Mouse (Mus musculus) T-cell, adult 66 days (primary cell): ENCODE measurements around the gene Kri1. TPM values are rescaled to one million over a fixed set of nuclear protein-coding genes. Genes with fewer than 3 reads are reported as not detected.

Experiments
- total RNA-seq, 2 experiments: library from RNA; stranded (reverse); gene quantifications; 3 replicates in 1 of 2; 4 replicates in 1 of 2; pipeline ENCODE4 v1.2.4; 2023

Kri1 gene
- 100 to 1,000 TPM; 142 to 150 TPM for total RNA-seq

GRCm38 (mm10) chr9:21287571-21288402, at the start of gene Kri1:
Gene Kri1 (minus strand): TSS chr9:21287969.

GRCm38 (mm10) chr9:21320619-21321512, 33.1 kb upstream of the Kri1 start, which contains the start of gene Slc44a2:
Gene Slc44a2 (plus strand): TSS chr9:21320698.

GRCm38 (mm10) chr9:21312134-21312533, 24.4 kb upstream of the Kri1 start, which contains the start of gene Ap1m2:
Gene Ap1m2 (minus strand): TSS chr9:21312337.

GRCm38 (mm10) chr9:21291022-21291787, 3.4 kb upstream of the Kri1 start, which contains the start of gene Cdkn2d:
Gene Cdkn2d (minus strand): TSS chr9:21291407.

GRCm38 (mm10) chr9:21265000-21265561, 22.7 kb downstream of the Kri1 start, which contains the start of gene Atg4d:
Gene Atg4d (plus strand): TSS chr9:21265293.

GRCm38 (mm10) chr9:21248326-21248725, 39.4 kb downstream of the Kri1 start, which contains the start of gene S1pr5:
Gene S1pr5 (minus strand): TSS chr9:21248443.

GRCm38 (mm10) chr9:21238733-21239464, 48.9 kb downstream of the Kri1 start, which contains the start of gene Keap1:
Gene Keap1 (minus strand): TSS chr9:21239361.

Other genes with a start within 250 kb of the Kri1 start
- 1 to 10 TPM; 2.6 to 3.7 TPM for gene Zglp1, start 220.9 kb downstream of the Kri1 start, total RNA-seq
- 1 to 10 TPM; 2.3 to 4.1 TPM for gene Gm49373, start 214.9 kb downstream of the Kri1 start, total RNA-seq
- gene Fdx1l, start 214.4 kb downstream of the Kri1 start, total RNA-seq, result 10 to 100 TPM; 33.5 to 34.0 TPM
- 10 to 100 TPM; 12.8 to 16.0 TPM for gene Gm38431, start 196.0 kb downstream of the Kri1 start, total RNA-seq
- gene Raver1, start 196.0 kb downstream of the Kri1 start, total RNA-seq, result 100 to 1,000 TPM; 110 to 111 TPM
- 10 to 100 TPM; 65.7 to 68.6 TPM for gene Tyk2, start 156.7 kb downstream of the Kri1 start, total RNA-seq
- gene Cdc37, start 138.0 kb downstream of the Kri1 start, total RNA-seq, result 100 to 1,000 TPM; 132 to 148 TPM
- 1 to 10 TPM in 1 of 2 experiments, under 1 TPM in 1; 0.74 to 1.8 TPM for gene Pde4a, start 122.3 kb downstream of the Kri1 start, total RNA-seq
- gene Keap1, start 48.6 kb downstream of the Kri1 start, total RNA-seq, result 10 to 100 TPM; 35.2 to 43.8 TPM
- 1 to 10 TPM; 1.1 to 1.9 TPM for gene S1pr5, start 39.5 kb downstream of the Kri1 start, total RNA-seq
- 10 to 100 TPM; 48.4 to 48.8 TPM for gene Atg4d, start 22.7 kb downstream of the Kri1 start, total RNA-seq
- 10 to 100 TPM; 48.2 to 56.3 TPM for gene Cdkn2d, start 3.4 kb upstream of the Kri1 start, total RNA-seq
- 1 to 10 TPM; 1.8 to 2.7 TPM for gene Ap1m2, start 24.4 kb upstream of the Kri1 start, total RNA-seq
- 100 to 1,000 TPM; 379 to 394 TPM for gene Slc44a2, start 32.7 kb upstream of the Kri1 start, total RNA-seq
- 100 to 1,000 TPM in 1 of 2 experiments, 10 to 100 TPM in 1; 99.5 to 106 TPM for gene Ilf3, start 79.9 kb upstream of the Kri1 start, total RNA-seq
- 10 to 100 TPM; 68.8 to 72.1 TPM for gene Qtrt1, start 123.9 kb upstream of the Kri1 start, total RNA-seq
- 100 to 1,000 TPM; 324 to 341 TPM for gene Dnm2, start 136.9 kb upstream of the Kri1 start, total RNA-seq
- gene Tmed1, start 222.3 kb upstream of the Kri1 start, total RNA-seq, result 1 to 10 TPM; 2.0 to 3.1 TPM
- gene AB124611, start 238.2 kb upstream of the Kri1 start, total RNA-seq, result 10 to 100 TPM; 75.1 to 79.8 TPM